Mouse (Mus musculus): ENCODE results near the gene Fam78a.

DNA sequence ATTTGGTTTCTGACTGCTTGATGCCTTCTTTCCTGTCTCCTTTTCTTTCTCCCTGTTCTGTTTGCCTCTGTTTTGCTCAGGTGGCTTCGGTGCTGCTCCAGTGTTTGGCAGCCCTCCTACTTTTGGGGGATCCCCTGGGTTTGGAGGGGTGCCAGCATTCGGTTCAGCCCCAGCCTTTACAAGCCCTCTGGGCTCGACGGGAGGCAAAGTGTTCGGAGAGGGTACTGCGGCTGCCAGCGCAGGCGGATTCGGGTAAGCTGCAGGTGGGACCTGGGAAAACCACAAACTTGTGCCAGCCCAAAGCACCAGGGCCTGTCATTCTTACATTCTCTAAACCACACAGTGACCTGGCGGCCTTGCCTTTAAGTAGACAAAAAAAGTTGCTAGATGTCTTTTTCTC, 37.3 kb downstream of the Fam78a start:
- TF ChIP-seq CTCF (IDR thresholded peaks at IDR 0.05; ENCODE audit: borderline replicate concordance, control insufficient read depth, extremely low read depth, insufficient read depth, low read length, poor library complexity) (peak; percentile 66; the same call in 1 of the 2 replicates), POLR2A (IDR thresholded peaks at IDR 0.05; ENCODE audit: control insufficient read depth, extremely low read depth, insufficient read depth, low read length, poor library complexity) (peak; percentile 56; the same call in 1 of the 2 replicates)
